Mouse (Mus musculus) mouse embryonic stem cell (cell line): ENCODE measurements around the gene Gm9573.

Source experiments
- in situ Hi-C, 2 experiments: fragments of 300-500 bp; cut with MboI; formaldehyde crosslinking; loops; 1 replicate in 1 of 2; 3 replicates in 1 of 2; pipeline ENCODE4 v1.14.3; 2019 to 2020; ENCODE audit warnings: low sequenced_read_pairs in 2 of 2, low pct_unique_long_range_greater_than_20kb in 1 of 2, mixed read lengths in 1 of 2; ENCODE audit not compliant: unreplicated experiment in 1 of 2

Gene Gm9573

DNA sequence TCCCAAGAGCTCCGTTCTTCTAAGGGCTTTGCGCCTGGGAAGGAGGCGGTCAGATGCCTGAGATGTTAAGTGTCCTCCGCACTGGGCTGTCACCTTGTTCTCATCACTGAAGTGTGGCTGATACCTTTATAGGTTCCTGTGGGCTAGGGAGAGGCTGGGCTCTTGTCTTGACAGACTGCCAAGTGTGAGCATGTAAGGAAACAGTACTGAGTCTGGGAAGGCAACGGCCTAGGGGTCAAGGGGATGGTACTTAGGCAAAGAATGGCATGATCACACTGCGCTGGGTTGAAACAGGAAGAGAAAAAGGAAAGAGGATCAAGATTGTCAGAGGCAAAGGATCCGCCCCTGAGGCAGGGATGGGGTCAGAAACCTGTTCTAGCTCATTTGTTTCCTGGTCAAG, at the start of gene Gm9573:
Gene Gm9573 (minus strand): TSS at position 101 of the 400 bp plus-strand sequence.
- in situ Hi-C loops: no loop called here

DNA sequence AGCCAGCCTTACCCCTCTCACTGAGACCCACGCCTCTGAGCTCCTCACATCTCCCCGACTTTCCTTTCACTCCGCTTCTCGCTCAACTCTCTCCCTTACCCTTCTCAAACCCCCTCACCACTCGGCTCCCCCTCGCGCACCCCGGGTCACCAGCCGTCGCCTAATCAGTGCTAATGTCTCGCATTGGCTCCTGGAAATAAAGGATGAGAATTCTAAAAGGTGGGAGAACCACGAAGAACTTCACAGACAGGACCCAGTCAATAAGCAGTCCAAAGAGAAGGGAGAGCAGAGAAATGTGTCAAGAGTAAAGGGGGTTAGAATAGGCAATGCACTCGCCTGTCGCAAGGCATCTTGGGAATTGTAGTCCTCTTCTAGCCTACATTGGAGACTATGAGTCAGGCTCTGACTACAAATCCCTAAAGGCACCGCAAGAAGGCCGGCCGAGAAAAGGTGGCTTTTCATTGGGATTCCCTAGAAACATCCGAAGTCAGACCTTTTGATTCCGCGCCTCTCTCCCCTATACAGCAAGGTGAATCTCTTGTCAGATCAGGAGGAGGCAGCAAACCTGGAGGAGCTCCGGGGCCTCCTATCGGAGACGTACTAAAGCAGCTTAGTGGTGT, 47.1 kb upstream of the Gm9573 start, which contains the start of gene Gtf2h4:
Gene Gtf2h4 (minus strand): TSS at position 324 of the 620 bp plus-strand sequence.
- in situ Hi-C loops: no loop called here

DNA sequence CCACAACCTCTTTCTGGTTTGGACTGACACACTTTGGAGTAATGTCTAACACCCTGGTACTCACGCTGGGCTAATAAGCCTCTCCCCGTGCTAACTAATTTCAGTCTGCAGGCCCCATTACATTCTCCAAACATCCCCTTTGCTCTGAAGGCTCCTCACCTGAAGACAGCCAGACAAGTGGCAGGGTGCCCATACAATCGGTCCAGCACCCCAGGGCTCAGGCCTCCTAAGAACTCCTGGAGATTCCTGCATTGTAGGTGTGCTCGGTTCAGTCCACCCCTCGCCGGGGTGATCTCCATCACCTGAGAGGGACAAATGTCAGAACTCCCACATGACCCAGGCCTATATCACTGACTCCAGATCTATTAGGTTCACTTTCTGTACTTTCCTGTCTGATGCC, 46.1 kb upstream of the Gm9573 start:
- in situ Hi-C loops: no loop called here

DNA sequence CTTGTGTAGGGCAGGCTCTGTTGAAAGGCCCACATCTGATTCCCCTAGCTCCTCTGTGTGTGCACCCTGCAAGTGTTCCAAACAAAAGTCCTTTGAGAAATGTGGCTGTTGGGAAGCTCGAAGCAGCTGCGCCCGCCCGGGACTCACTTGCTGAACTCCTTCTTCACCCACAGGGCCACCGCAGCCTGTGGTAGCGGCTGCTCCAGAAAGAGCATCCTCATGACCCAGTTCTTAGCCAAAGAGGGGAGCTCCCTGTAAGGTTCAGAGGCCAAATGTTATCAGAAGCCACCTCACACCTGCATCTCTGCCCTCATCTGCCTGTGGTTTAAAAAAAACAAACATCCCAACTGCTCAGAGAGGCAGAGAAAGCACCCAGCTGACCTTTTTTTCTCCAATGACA, 45.4 kb upstream of the Gm9573 start:
- in situ Hi-C loops: no loop called here

DNA sequence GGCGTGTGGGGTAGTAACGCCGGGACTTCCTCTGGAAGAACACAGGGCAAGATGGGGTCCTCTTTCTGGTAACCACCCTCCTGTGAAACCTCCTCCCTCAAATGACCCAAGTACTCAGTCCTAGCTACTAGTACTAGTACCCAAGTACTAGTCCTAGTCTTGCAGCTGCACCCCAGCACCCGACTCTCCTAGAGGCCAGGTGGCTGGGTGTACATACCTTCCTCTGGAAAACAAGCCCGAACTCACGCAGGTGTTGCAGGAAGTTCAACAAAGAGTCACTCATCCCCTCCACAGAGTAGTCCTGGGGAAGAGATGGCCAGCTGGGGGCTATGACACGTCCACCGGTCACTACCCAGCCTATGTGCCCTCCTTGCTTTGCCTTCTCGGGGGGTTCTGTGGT, 43.3 kb upstream of the Gm9573 start:
- in situ Hi-C loops: no loop called here

DNA sequence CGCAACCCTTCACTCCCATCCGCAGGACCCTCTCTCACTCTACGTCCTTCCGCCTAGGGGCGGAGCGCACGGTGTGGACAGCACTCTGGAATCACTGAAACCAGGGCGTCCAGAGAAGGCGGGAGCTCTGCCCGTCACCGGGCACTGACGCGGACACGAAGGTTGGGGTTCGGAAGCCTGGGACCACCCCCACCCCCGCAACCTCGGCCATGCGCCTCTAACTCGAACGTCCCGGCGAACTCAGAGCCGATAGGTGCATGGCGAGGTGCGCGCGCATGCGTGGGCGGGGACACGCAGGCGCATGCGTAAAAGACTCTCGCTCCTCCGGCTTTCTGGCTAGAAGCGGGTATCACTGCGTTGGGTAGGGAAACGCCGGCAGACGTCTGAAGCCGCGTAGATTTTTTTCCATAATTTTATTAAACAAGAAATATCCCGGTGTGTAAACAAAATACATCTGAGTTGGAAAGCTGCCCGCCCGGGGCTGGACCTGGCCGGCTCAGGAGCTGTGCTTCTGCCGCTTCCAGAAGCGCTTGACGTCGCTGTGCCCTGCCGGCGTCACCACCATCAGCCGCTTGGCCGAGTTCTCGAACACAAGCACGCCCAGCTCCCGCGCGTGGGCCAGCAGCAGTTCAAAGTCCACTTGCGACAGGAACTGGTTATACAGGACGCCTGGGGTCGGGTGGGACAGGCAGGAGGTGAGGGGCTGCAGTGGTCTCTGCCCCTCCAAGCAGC, 41.1 kb upstream of the Gm9573 start, which contains the start of gene Vars2:
Gene Vars2 (minus strand): TSS at position 259 of the 732 bp plus-strand sequence.
- in situ Hi-C loops: no loop called here

DNA sequence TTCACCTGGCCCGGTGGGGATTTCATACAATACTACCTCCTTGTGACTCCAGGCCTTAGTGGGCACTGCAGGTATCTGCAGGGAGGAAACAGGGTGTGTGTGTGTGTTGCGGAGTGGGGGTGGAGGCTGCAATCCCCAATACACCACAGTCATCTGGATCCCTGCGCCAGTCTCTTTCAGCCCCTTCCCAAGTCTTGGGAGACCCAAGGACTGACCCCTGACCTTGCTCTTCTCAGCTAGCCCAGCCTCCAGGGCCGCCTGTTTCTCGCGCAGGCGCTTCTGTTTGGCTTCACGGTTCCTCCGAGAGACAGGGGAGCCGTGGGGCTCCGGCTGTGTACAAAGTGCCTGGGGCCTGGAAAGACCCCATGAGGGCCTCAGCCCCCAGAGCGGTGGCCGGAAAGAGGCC, 40.4 kb upstream of the Gm9573 start:
- in situ Hi-C loops: no loop called here

DNA sequence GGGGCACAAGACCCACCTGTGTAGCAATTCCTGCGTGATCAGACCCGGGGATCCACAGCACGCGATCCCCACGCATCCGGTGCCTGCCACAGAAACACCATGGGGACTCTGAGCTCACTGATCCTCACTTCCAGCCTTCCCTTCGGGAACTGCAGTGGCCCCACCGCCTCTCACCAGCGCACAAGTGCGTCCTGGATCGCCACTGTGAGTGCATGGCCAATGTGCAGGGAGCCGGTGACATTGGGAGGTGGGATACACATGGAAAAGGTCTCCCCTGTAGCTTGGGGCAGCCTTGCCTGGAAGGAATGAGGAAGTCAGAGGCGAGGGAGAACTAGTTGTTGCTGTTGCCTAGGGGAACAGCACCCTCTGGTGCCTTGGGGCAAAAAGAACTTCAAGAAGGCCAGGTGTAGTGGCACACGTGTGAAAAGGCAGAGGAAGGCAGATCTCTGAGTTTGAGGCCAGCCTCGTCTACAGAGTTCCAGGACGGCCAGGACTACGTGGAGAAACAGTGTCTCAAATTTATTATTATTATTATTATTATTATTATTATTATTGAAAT, 39.6 kb upstream of the Gm9573 start:
- in situ Hi-C loops: no loop called here

DNA sequence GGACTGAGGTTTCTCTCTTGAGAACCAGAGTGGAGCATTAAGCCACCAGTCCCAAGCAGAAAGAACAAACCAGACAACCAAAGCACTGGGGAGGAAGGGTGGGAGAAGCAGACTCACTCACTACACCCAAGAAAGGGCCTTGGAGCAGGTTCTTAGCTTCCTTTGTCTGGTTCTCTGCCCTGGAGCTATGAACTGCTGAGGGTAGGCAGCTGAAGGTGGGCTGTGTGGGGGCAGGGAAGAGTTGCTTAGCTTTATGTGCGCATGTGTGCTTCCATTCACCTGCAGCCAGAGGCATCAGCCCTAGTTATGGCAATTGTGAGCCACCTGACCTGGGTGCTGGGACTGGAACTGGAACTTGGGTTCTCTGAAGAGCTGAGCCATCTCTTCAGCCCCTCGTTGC, 26.6 kb upstream of the Gm9573 start:
- in situ Hi-C loops: no loop called here

DNA sequence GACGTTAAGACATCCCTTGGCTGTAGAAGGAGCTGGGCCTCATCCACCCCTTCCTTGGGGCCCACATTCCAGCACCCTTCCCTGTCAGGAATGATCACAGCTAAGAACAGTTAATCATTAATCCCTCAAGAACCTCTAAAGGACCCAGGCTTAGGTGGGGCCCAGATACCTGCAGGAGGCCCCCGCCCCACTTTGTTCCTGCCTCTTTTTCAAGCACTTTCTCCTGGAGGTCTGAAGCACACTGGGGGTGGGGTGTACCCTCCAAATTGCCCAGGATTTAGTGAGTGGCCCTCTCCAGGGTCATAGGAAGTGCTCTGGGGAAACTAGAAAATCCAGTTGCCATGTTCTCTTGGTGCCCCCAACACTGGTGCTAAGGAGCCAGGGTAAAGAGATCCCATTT, 23.0 kb upstream of the Gm9573 start:
- in situ Hi-C loops: no loop called here

DNA sequence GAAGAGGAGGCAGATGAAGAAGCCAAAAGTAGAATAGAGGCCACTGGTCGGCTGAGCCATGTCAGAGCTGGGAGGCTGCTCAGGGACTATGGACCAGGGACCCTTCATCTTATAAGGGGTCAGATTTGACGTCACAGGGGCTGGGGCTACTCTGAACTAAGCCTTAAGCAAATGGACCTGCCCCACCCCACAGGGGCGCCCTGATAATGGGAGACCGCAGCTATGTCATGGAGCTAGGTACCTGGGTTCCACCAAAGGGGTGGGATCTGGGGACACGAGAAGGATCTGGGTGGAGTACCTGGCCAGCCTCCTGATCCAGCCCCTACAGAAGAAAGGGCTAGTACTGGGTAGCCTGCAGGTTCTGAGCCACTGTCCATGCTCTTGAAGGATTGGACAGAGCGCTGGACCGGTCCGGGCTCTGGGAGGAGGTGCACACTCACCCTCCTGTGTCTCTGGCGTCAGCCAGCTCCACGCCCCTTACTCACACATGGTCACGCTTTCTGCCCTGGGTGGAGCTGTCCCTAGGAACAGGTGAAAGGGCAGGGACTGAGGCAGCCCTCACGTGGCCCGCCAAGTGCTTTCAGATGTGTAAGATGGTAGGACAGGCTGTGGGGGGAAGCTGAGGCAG, 17.3 kb upstream of the Gm9573 start, which contains the start of gene Mucl3:
Gene Mucl3 (minus strand): TSS at position 87 of the 628 bp plus-strand sequence.
- in situ Hi-C loops: no loop called here

DNA sequence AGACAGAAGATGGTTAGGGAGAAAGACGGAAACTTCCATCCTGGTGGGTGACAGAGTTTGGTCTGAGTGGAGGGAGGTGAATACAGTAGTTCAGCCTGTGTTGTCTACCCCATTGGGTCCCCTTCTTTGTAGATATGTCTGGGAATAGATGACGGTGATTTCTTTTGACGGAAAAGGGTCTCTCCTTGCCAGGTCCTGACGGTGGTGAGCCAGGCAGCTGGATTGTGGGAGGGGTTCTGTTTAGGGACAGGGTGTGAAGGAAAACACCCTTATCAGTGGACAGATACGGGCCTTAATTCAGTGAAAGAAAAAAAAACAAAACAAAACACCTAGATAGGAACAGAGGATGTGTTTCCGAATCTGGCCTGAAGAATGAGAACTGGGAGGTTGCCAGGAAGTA, 12.9 kb upstream of the Gm9573 start:
- in situ Hi-C loops: no loop called here

DNA sequence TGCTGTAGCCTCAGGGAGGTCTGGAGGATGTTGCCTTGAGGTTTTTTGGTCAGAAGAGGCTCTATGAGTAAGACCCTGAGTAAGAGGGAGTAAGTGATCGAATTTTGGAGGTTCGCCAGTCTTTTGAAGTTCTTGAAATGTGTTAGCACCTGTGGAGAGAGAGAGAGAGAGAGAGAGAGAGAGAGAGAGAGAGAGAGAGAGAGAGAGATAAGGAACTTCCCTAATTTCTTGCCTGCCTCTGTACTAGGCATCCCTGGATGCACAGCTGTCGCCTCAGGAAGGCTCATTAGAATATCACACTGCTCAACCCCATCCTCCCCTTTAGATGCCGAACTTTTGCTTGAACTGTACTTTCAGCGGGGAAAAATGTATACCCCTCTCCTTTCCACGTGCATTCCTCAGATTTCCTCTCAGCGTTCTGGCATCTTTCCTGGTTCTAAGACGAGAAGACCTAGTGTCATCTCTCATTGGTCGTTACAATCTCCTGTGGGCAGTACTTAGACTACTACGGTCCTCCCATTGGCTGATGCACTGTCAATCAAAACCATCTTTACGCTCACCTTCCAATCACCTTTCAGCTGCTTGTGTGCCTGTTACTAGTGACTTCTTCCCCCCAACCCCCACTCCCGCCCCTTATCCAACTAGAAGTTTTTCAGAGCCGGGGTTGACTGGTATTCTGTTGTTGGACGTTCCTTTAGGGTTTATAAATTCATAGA, 12.2 kb upstream of the Gm9573 start:
- in situ Hi-C loops: no loop called here

DNA sequence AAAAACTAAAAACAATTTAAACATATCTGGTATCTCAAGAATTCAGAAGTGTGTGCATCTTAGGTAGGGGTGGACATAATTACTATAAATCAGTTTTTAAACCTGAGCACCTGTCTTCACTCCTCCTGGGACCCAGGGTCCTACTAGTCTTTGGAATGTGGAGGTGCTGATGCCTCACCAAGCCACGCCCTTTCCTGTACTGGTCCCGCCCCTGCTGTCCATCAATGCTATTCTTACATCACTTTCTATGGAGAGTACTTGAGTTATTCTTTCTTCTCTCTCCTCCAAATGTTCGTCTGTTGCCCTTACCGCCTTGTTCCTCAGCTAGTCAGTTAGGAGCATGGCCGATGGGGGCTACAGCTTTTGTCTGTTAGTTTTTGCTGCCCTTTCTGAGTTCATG, 9.9 kb upstream of the Gm9573 start:
- in situ Hi-C loops: no loop called here

DNA sequence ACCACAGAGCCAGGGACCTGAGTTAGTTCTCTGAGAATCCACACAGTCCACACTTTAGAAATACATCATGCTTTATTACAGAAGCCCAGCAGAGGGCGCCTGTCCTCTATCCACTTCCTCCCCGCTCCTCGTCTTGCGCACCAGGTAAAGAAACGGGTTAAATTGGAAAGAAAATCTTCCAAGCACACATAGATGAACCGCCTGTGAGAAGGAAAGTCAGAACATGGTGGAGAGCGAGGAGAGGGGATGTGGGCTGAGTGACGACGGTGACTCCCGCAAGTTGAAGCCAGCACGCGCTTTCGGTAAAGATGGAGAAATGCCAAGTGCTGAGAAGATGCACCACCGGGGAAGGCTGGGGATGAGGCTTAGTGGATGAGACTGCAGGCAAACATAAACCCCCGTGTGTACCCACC, 9.3 kb upstream of the Gm9573 start:
- in situ Hi-C loops: no loop called here

DNA sequence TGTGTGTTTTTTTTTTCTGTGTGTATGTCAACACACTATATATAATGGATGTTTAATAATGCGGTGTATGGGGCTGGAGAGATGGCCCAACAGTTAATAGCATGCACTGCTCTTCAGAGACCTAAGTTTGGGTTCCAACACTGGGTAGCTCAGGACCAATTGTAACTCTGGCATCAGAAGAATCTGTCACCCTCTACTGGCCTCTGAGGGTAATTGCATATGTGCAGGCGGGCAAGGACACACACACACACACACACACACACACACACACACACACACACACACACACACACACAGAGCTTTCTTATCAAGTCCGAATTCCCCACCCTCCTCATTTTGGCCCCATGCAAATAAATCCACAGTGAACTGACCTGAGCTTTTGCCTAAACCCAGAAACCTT, 8.8 kb upstream of the Gm9573 start:
- in situ Hi-C loops: no loop called here

DNA sequence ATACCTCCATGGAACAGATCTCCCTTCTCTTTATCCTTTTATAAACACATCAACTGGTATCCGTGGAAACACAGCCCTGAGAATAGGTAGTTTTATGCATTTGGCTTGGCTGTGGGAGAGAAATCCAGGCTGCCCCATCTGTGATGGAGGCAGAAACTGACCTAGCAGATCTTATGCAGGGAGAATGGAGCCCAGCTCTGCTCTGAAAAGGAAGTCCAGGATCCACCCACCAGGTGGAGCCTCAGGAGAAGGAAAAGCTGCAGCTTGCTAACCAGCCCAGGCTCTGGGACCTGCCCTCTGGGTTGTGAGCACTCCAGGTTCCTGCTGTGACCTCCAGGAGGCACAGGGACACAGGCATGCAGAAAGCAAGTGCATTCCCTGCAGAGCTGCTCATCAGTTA, 7.6 kb upstream of the Gm9573 start:
- in situ Hi-C loops: no loop called here

DNA sequence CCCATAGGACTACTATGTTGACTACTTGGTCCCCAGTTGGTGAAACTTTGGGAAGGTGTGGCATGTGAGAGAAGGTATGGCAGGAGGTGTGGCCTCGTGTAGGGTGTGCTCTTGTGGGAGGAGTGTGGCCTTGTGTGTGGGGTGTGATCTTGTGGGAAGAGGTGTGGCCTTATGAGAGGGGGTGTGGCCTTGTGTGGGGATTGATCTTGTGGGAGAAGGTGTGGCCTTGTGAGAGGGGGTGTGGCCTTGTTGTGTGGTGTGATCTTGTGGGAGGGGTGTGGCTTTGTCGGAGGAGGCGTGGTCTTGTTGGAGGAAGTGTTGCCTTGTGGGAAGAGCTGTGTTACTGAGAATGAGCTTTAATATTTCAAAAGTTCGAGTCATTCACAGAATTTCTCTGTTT, 9.3 kb downstream of the Gm9573 start:
- in situ Hi-C loops: no loop called here
